Mouse (Mus musculus) cerebellum, adult 2 months (tissue): ENCODE measurements around the gene Gna12.
A peak's percentile ranks its signal among the peaks of the same experiment; 100 is the strongest.

Experiments used
- CTCF ChIP-seq: fragments of 200-500 bp; IDR thresholded peaks from 2 replicates; pipeline ENCODE4 v1.5.1; 2011; ENCODE audit warnings: low read depth, mild to moderate bottlenecking, control low read depth, low read length, moderate library complexity, borderline replicate concordance; ENCODE audit not compliant: insufficient read depth
- POLR2A ChIP-seq: fragments of 200-500 bp; IDR thresholded peaks from 2 replicates; pipeline ENCODE4 v1.6.1; 2011; ENCODE audit warnings: low read length, control low read depth, borderline replicate concordance; ENCODE audit not compliant: insufficient read depth

DNA sequence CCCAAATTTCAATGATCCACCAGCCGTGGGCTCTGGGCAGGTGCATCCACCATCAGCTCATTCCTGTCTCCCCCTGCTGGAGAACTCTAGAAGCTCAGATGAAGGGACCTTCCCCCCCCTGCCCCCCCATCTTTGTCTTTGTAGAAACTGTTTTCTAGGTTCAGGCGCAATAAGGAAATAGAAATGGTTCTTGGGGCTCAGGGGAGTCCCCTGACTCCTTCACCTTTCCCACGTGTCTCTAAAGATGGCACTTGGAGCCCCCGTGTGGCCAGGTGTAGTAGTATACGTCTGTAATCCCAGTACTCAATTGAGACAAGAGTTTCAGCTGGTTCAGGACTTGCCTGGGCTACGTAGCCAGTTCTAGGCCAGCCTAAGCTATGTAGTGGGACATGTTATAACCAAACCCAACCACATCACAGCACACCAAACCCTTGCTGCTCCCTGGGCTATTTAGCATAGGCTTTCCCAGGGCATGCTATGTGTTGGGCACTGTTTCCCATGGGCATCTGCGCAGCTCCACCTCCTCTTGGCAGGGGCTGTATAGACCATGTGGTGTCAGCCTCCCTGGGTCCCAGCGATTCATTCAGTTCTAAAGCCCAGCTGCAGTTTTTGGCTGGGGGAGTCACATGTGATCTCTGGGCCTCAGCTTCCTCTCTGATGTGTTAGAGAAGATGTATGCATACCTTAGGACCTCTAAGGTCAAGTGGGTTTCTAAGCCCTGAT, 27.4 kb upstream of the Gna12 start:
- TF ChIP-seq CTCF (peak; percentile 13; the same call in 1 of the 2 replicates), POLR2A (no peak)
